Mouse (Mus musculus) bone marrow macrophage, adult 2 months (primary cell): Measurements from ENCODE around the gene Safb.

Experiments used
- CTCF ChIP-seq: IDR thresholded peaks from 2 replicates; pipeline ENCODE4 v1.5.1; 2012; ENCODE audit warnings: low read depth, mild to moderate bottlenecking, low read length, moderate library complexity
- POLR2A ChIP-seq: IDR thresholded peaks from 2 replicates; pipeline ENCODE4 v1.6.1; 2012; ENCODE audit warnings: mild to moderate bottlenecking, low read depth, low read length, borderline replicate concordance

GRCm38 (mm10) chr17:56626754-56627470 is 42.3 kb downstream of the Safb start, which contains the start of gene Lonp1:
- TF ChIP-seq CTCF (no peak), POLR2A (no peak)
